Mouse (Mus musculus) testis, adult 2 months (tissue): ENCODE measurements at regions not wholly inside any gene's neighbourhood (a gene's known extent, or its start where the extent isn't known, plus 50 kb on each side); places are given as distances from the start of the nearest gene placed in this dataset.

Experiments used
- CTCF ChIP-seq: fragments of 200-500 bp; IDR thresholded peaks from 2 replicates; pipeline ENCODE4 v1.5.1; 2012; ENCODE audit warnings: low read depth, mild to moderate bottlenecking, inconsistent platforms, low read length, moderate library complexity; ENCODE audit not compliant: control insufficient read depth, insufficient read depth, insufficient replicate concordance
- POLR2A ChIP-seq: fragments of 200-500 bp; IDR thresholded peaks from 2 replicates; pipeline ENCODE4 v1.6.1; 2012; ENCODE audit warnings: low read depth, mild to moderate bottlenecking, inconsistent platforms, low read length, moderate library complexity; ENCODE audit not compliant: control insufficient read depth

- TF ChIP-seq CTCF (peak; percentile 73; the same call in 1 of the 2 replicates), POLR2A (no peak)
Observed at GRCm38 (mm10) chr6:94751101-94751440, 51.1 kb upstream of the Lrig1 start.
